Mouse (Mus musculus): Measurements from ENCODE around the gene Spry1. TPM values are rescaled to one million over a fixed set of nuclear protein-coding genes. Genes with fewer than 3 reads are reported as not detected.

Spry1 gene
- polyA plus RNA-seq, 1 experiment: 0.06 TPM

DNA sequence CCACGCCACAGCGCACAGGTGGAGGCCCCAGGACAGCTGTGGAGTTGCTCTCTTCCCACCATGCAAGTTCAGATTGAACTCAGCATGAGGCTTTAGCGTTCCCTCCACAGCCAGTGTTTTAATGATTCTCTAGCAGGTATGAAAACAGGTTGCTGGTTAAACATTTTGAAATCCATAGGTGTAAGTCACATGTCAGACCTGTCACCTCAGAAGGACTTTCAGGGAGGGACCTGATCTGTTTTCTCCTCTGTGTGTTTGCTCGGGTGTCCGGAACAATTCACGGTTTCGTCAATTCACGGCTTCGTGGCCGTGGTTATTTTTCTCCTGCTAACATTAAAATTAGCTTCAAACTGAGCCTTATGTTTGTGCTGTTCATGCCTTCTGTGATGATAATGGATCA lies 7.5 kb downstream of the Spry1 start:
- Histone ChIP-seq H3K27me3 (ENCODE audit: control insufficient read depth) (peaks cover 11% of the 10 kb centered on the region), H3K4me1 (ENCODE audit: control insufficient read depth) (peaks cover 3% of the 10 kb centered on the region; the same call in 1 of the 2 replicates), H3K4me3 (replicated peaks) (no peak overlapping the region), H3K9me3 (ENCODE audit: control insufficient read depth, low read length) (no peaks in the 10 kb centered on the region), H3K36me3 (ENCODE audit: control insufficient read depth) (peaks cover 16% of the 10 kb centered on the region)
- no peak for TF ChIP-seq TAL1 (IDR thresholded peaks at IDR 0.05; ENCODE audit: low read length)
- no peak for TF ChIP-seq GATA1 (IDR thresholded peaks at IDR 0.05; ENCODE audit: low read length)

DNA sequence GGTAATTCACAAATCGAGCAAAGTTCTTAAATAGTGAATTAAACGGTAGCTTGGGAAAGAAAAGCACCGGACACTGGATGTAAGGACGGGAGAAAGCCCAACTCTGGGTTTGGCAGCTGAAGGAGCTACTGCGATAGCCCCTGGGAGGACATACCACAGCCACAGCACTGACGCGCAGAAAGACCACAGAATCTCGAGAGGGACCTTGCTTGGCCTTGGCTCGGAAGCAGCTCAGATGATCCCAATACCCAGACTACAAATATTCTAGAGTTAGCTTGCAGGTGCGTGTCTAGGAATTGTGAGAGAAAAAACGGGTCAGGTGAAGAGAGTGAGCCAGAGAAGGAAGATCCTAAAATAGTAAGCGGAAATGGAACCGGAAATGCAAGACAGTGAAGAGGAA lies 8.5 kb downstream of the Spry1 start:
- H3K9me3 ChIP-seq (ENCODE audit: control insufficient read depth, low read length): no peaks in the 10 kb centered on the region
- H3K4me3 ChIP-seq (replicated peaks): no peak overlapping the region
- H3K36me3 ChIP-seq (ENCODE audit: control insufficient read depth): peaks cover 8% of the 10 kb centered on the region
- no peaks in the 10 kb centered on the region for H3K4me1 ChIP-seq (ENCODE audit: control insufficient read depth)
- no peak for TF ChIP-seq GATA1 (IDR thresholded peaks at IDR 0.05; ENCODE audit: low read length)
- TF ChIP-seq TAL1 (IDR thresholded peaks at IDR 0.05; ENCODE audit: low read length): no peak
- peaks cover 5% of the 10 kb centered on the region for H3K27me3 ChIP-seq (ENCODE audit: control insufficient read depth)

DNA sequence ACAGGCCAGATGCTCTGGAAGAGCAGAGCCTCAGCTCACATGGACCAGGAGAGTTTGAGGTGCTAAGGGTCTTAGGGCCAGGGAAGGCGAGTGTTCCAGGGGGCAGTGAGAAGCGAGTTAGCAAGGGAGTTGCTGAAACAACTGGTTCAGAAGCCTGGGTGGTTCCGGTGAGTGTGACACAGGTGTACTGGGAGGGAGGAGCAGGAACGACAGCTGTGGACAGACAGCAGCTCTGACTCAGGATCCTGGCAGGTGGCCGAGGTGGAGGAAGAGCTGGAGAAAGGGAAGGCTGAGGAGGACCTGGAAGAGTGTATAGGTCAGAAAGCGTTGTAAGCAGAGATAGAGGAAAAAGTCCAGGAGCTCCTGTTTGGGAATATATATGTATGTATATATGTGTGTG lies 9.5 kb downstream of the Spry1 start:
- Histone ChIP-seq H3K36me3 (ENCODE audit: control insufficient read depth) (no peaks in the 10 kb centered on the region; the same call in 1 of the 2 replicates), H3K4me3 (replicated peaks) (no peak overlapping the region), H3K4me1 (ENCODE audit: control insufficient read depth) (peaks cover 5% of the 10 kb centered on the region), H3K27me3 (ENCODE audit: control insufficient read depth) (peaks cover 11% of the 10 kb centered on the region), H3K9me3 (ENCODE audit: control insufficient read depth, low read length) (no peaks in the 10 kb centered on the region)
- TF ChIP-seq TAL1 (IDR thresholded peaks at IDR 0.05; ENCODE audit: low read length): no peak
- no peak for TF ChIP-seq GATA1 (IDR thresholded peaks at IDR 0.05; ENCODE audit: low read length)

DNA sequence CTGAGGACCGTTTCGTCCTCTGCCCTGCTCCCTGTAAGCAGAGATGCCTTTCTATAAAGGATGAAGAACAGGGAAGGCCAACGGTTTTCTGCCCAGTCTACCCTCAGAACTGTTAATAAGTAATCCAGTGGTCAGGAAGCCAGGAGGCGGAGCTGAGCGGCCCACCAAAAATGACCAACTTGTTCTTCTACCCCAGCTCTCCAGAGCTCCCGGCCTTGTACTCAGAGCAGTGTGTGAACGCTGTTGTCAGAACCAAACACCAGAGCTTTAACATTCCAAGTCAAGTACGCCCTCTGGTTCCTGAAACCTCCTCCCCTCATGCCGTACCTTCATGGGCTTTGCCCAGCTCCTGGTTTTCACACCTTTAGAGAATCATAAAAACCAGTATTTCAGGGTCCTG lies 12.8 kb downstream of the Spry1 start:
- TF ChIP-seq GATA1 (IDR thresholded peaks at IDR 0.05; ENCODE audit: low read length): no peak
- no peak for TF ChIP-seq TAL1 (IDR thresholded peaks at IDR 0.05; ENCODE audit: low read length)
- Histone ChIP-seq H3K9me3 (ENCODE audit: control insufficient read depth, low read length) (no peaks in the 10 kb centered on the region), H3K27me3 (ENCODE audit: control insufficient read depth) (peaks cover 41% of the 10 kb centered on the region), H3K36me3 (ENCODE audit: control insufficient read depth) (no peaks in the 10 kb centered on the region), H3K4me3 (replicated peaks) (no peak overlapping the region), H3K4me1 (ENCODE audit: control insufficient read depth) (peaks cover 10% of the 10 kb centered on the region)

DNA sequence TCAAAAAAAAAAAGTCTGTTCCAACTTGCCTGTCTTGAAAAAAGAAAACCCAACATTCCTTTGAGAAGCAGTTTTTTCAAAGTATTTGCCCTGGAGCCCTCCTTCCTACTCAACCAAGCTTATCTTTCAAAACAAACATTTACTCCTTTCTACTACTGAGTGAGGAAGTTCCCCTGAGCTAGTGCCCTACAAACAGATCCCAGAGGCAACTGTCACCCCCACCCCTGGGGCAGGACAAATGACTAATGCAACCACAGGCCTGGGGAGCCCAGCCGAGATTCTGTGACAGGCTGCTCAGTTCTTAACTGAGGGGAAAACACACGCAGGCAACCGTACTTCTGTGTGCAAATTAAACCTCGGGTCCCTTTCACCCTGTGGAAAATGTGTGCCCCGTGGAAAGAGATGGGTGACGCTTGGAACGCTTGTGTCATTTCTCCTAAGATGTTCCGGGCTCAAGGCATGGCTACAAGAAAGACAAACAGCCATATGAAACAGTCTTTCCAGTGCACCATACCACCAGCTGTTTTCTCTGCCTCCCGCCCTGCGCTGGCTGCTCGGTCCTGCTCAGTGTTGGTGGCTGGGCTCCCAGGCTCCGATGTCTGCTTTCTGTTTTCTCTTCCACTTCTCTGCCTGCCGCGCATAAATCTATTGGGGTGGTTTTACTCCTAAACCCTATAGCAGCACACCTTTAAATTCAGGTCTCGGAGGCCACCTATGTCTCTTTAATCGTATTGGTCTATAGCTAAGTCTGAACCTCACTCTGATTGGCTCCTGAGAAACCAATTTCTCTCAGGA lies 14.4 kb downstream of the Spry1 start:
- peaks cover 53% of the 10 kb centered on the region for H3K27me3 ChIP-seq (ENCODE audit: control insufficient read depth)
- H3K36me3 ChIP-seq (ENCODE audit: control insufficient read depth): no peaks in the 10 kb centered on the region
- peak overlapping the region; percentile 53 for H3K4me3 ChIP-seq (replicated peaks)
- H3K4me1 ChIP-seq (ENCODE audit: control insufficient read depth): peaks cover 10% of the 10 kb centered on the region
- TF ChIP-seq GATA1 (IDR thresholded peaks at IDR 0.05; ENCODE audit: low read length) (no peak), TAL1 (IDR thresholded peaks at IDR 0.05; ENCODE audit: low read length) (no peak)
- no peaks in the 10 kb centered on the region for H3K9me3 ChIP-seq (ENCODE audit: control insufficient read depth, low read length)

DNA sequence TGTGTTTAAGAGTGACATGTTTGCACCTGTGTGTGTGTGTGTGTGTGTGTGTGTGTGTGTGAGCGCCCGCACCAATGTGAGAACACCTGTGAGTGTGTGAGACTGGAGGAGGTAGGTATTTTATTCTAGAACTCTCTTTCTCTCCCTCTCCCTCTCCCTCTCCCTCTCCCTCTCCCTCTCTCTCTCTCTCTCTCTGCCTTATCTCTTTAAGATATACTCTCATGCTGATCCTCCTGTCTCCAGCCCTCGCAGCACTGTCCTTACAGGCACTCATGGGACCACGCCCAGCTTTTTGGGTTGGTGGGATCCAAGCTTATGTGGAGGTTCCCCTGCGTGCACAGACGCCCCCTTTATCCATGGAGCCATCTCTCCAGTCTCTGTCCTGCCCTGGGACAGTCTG lies 15.0 kb downstream of the Spry1 start:
- Histone ChIP-seq H3K36me3 (ENCODE audit: control insufficient read depth) (no peaks in the 10 kb centered on the region), H3K4me1 (ENCODE audit: control insufficient read depth) (peaks cover 12% of the 10 kb centered on the region), H3K9me3 (ENCODE audit: control insufficient read depth, low read length) (no peaks in the 10 kb centered on the region), H3K4me3 (replicated peaks) (no peak overlapping the region), H3K27me3 (ENCODE audit: control insufficient read depth) (peaks cover 57% of the 10 kb centered on the region)
- no peak for TF ChIP-seq GATA1 (IDR thresholded peaks at IDR 0.05; ENCODE audit: low read length)
- no peak for TF ChIP-seq TAL1 (IDR thresholded peaks at IDR 0.05; ENCODE audit: low read length)

DNA sequence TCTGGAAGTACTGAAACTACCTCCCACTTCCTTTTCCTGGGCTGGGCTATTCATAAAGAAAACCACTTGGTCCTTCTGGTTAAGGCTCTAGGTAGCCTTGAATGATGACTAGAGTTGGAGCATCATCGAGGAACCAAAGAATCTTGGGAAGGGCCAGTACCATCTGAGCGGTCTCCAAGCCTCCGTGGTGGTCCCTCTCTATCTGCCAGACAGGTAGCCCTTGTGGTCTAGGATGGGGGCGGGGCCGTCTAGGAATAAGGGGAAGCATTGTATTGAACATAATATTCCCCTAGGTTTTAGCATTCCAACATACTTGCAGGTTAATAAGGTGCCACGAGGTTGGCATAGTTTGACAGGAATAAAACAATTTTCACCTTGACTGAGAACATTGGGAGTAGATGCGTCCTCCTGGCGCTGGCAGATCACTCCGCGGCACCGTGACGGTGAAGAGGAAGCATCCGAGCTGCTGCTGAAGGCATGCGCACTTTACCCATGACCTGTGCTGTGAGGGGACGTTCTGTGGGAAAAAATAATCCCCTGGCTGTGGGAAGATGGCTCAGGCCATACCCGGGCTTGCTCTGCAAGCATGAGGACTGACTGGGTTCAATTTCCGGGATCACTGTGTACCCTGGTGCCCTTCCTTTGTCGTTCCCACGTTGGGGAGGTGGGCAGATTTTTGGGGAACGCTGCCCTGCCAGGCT lies 16.3 kb downstream of the Spry1 start:
- H3K36me3 ChIP-seq (ENCODE audit: control insufficient read depth): no peaks in the 10 kb centered on the region
- TF ChIP-seq TAL1 (IDR thresholded peaks at IDR 0.05; ENCODE audit: low read length) (no peak), GATA1 (IDR thresholded peaks at IDR 0.05; ENCODE audit: low read length) (no peak)
- H3K27me3 ChIP-seq (ENCODE audit: control insufficient read depth): peaks cover 59% of the 10 kb centered on the region
- H3K4me1 ChIP-seq (ENCODE audit: control insufficient read depth): peaks cover 12% of the 10 kb centered on the region
- H3K9me3 ChIP-seq (ENCODE audit: control insufficient read depth, low read length): no peaks in the 10 kb centered on the region
- no peak overlapping the region for H3K4me3 ChIP-seq (replicated peaks)

DNA sequence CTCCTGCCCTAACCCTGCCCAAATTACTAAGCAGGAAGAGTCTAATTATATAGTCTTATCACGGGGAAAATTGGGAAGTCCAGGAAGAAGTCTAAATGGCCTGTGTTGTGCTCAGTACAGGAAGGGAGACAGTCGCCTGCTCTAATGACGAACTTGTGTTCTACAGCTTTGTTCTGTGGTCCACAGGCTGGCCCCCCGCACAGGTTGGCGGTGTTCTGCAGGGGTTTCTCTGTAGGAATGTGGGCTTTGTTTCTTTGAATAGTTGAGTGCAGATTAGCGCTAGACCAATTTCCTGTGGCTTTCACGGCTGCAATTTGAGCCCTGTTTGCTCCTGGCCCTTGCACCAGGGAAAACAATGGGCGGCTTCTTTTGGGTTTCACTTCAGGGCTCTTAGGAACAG lies 17.3 kb downstream of the Spry1 start:
- peaks cover 59% of the 10 kb centered on the region for H3K27me3 ChIP-seq (ENCODE audit: control insufficient read depth)

DNA sequence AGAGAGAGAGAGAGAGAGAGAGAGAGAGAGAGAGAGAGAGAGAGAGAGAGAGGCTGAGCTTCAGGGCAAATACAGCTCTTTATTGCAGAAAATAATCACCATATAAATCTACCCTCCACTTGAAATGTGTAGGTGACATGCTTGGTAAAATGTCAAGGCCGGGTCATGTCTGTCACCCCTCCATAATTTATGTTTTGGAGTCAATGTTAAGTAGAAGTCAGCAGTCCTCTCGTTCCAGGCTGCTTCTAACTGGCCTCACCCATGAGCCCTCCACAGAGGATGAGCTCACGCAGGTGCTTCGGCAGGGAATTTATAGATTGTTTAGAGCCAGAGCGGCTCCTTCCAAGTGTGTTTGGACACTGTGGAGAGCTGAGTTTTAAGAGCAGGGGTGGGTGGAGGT lies 18.4 kb downstream of the Spry1 start:
- TF ChIP-seq TAL1 (IDR thresholded peaks at IDR 0.05; ENCODE audit: low read length) (no peak), GATA1 (IDR thresholded peaks at IDR 0.05; ENCODE audit: low read length) (no peak)
- H3K4me1 ChIP-seq (ENCODE audit: control insufficient read depth): peaks cover 12% of the 10 kb centered on the region

More for the DNA sequence above, 17.3 kb downstream of the Spry1 start:
- TF ChIP-seq GATA1 (IDR thresholded peaks at IDR 0.05; ENCODE audit: low read length) (no peak), TAL1 (IDR thresholded peaks at IDR 0.05; ENCODE audit: low read length) (no peak)
- Histone ChIP-seq H3K36me3 (ENCODE audit: control insufficient read depth) (no peaks in the 10 kb centered on the region), H3K4me3 (replicated peaks) (no peak overlapping the region), H3K9me3 (ENCODE audit: control insufficient read depth, low read length) (no peaks in the 10 kb centered on the region), H3K4me1 (ENCODE audit: control insufficient read depth) (peaks cover 12% of the 10 kb centered on the region)

More for the DNA sequence above, 18.4 kb downstream of the Spry1 start:
- no peaks in the 10 kb centered on the region for H3K9me3 ChIP-seq (ENCODE audit: control insufficient read depth, low read length)
- H3K4me3 ChIP-seq (replicated peaks): no peak overlapping the region
- H3K27me3 ChIP-seq (ENCODE audit: control insufficient read depth): peaks cover 54% of the 10 kb centered on the region
- H3K36me3 ChIP-seq (ENCODE audit: control insufficient read depth): no peaks in the 10 kb centered on the region

All from erythroblast, embryonic 14.5 days (primary cell).